Mouse (Mus musculus) midbrain, embryonic 12.5 days (tissue): ENCODE results near the gene Lcn8. TPM values are rescaled to one million over a fixed set of nuclear protein-coding genes. Genes with fewer than 3 reads are reported as not detected.
"Not testable (repeated sequence)": the region's sequence is repeated elsewhere in the genome, so short reads cannot be mapped to it uniquely, and the experiment has no call there.

Source experiments
- ATAC-seq: fragments of 200-750 bp; cut with Nextera tagmentation; 2 replicates; pipeline ENCODE4 v1.8.0; 2017; ENCODE audit warnings: low read depth, moderate TSS enrichment, moderate library complexity; ENCODE audit not compliant: low FRiP score
- H3K27ac ChIP-seq: fragments of 300-500 bp; sonication (generic); replicated peaks from 2 replicates; pipeline ENCODE4 v1.5.1; 2016; ENCODE audit warnings: mild to moderate bottlenecking
- H3K27me3 ChIP-seq: fragments of 300-500 bp; sonication (generic); 2 replicates; pipeline ENCODE4 v1.6.1; 2016; ENCODE audit warnings: mild to moderate bottlenecking
- H3K36me3 ChIP-seq: fragments of 300-500 bp; sonication (generic); 2 replicates; pipeline ENCODE4 v1.6.1; 2016
- H3K4me1 ChIP-seq: fragments of 300-500 bp; sonication (generic); 2 replicates; pipeline ENCODE4 v1.6.1; 2016
- H3K4me2 ChIP-seq: fragments of 300-500 bp; sonication (generic); replicated peaks from 2 replicates; pipeline ENCODE4 v1.6.1; 2016; ENCODE audit warnings: mild to moderate bottlenecking, moderate library complexity
- H3K4me3 ChIP-seq: fragments of 300-500 bp; sonication (generic); 2 replicates; pipeline ENCODE4 v1.5.1; 2016; ENCODE audit warnings: mild to moderate bottlenecking
- H3K9ac ChIP-seq: fragments of 300-500 bp; sonication (generic); replicated peaks from 2 replicates; pipeline ENCODE4 v1.6.1; 2016; ENCODE audit warnings: mild to moderate bottlenecking, moderate library complexity
- H3K9me3 ChIP-seq: fragments of 300-500 bp; sonication (generic); 2 replicates; pipeline ENCODE4 v1.6.1; 2016; ENCODE audit warnings: mild to moderate bottlenecking
- WGBS: fragments of 180-500 bp; shearing (Covaris S2); methylation state at CpG from one replicate; pipeline ENCODE4 v1.1.7; 2016; 5-methylcytosine and 5-hydroxymethylcytosine counted together
- polyA plus RNA-seq: library from polyadenylated mRNA; unstranded; fragments of >200 nt; fragmentation: Nextera tagmentation; extraction: Ambion mirVana; gene quantifications from 2 replicates; pipeline ENCODE4 v1.2.1, GENCODE M21; 2016

Gene Lcn8
- polyA plus RNA-seq, 1 experiment from 2014 or later: not detected

GRCm38 (mm10) chr2:25679559-25679958, 26.6 kb downstream of the Lcn8 start:
- no peaks in the 10 kb centered on the region for H3K36me3 ChIP-seq
- WGBS: 90% methylated on average over 6 of the region's 6 CpGs
- H3K4me1 ChIP-seq: no peaks in the 10 kb centered on the region
- no peak overlapping the region for H3K4me3 ChIP-seq
- no peaks in the 10 kb centered on the region for H3K27me3 ChIP-seq
- H3K4me2 ChIP-seq: no peak overlapping the region
- H3K9ac ChIP-seq: no peak overlapping the region
- H3K9me3 ChIP-seq: no peaks in the 10 kb centered on the region
- no peak overlapping the region for H3K27ac ChIP-seq
- ATAC-seq: no peak

- no peak within 1 kb of the TSS for H3K4me3 ChIP-seq
- no peaks in the 10 kb centered on the region for H3K36me3 ChIP-seq
- no peaks in the 10 kb centered on the region for H3K4me1 ChIP-seq
- 66% methylated on average over 2 of the region's 2 CpGs for WGBS
- H3K4me2 ChIP-seq: no peak within 1 kb of the TSS
- H3K9ac ChIP-seq: no peak within 1 kb of the TSS
- H3K27ac ChIP-seq: no peak within 1 kb of the TSS
- ATAC-seq: no peak
- no peaks in the 10 kb centered on the region for H3K9me3 ChIP-seq
- no peaks in the 10 kb centered on the region for H3K27me3 ChIP-seq
Measured at GRCm38 (mm10) chr2:25682426-25682825, 29.5 kb downstream of the Lcn8 start, which contains the start of gene Lcn10. Gene Lcn10 (plus strand): TSS chr2:25682726.

GRCm38 (mm10) chr2:25686941-25687340, 34.0 kb downstream of the Lcn8 start:
- Histone ChIP-seq H3K4me3 (no peak overlapping the region), H3K9ac (no peak overlapping the region), H3K27ac (no peak overlapping the region), H3K9me3 (no peaks in the 10 kb centered on the region), H3K4me1 (no peaks in the 10 kb centered on the region), H3K4me2 (no peak overlapping the region), H3K27me3 (no peaks in the 10 kb centered on the region), H3K36me3 (no peaks in the 10 kb centered on the region)
- no peak for ATAC-seq
- 55% methylated on average over 2 of the region's 4 CpGs for WGBS

GRCm38 (mm10) chr2:25694605-25695004, 41.7 kb downstream of the Lcn8 start:
- no peak overlapping the region for H3K27ac ChIP-seq
- H3K4me1 ChIP-seq: no peaks in the 10 kb centered on the region
- H3K27me3 ChIP-seq: no peaks in the 10 kb centered on the region
- H3K9me3 ChIP-seq: no peaks in the 10 kb centered on the region
- ATAC-seq: no peak
- H3K9ac ChIP-seq: no peak overlapping the region
- no peak overlapping the region for H3K4me2 ChIP-seq
- no peak overlapping the region for H3K4me3 ChIP-seq
- H3K36me3 ChIP-seq: no peaks in the 10 kb centered on the region

GRCm38 (mm10) chr2:25696951-25697350, 44.0 kb downstream of the Lcn8 start:
- no peak overlapping the region for H3K9ac ChIP-seq
- H3K4me3 ChIP-seq: no peak overlapping the region
- H3K27ac ChIP-seq: no peak overlapping the region
- H3K9me3 ChIP-seq: no peaks in the 10 kb centered on the region
- H3K4me2 ChIP-seq: no peak overlapping the region
- no peaks in the 10 kb centered on the region for H3K4me1 ChIP-seq
- WGBS: 73% methylated on average over 4 of the region's 4 CpGs
- no peaks in the 10 kb centered on the region for H3K27me3 ChIP-seq
- no peak for ATAC-seq
- no peaks in the 10 kb centered on the region for H3K36me3 ChIP-seq

GRCm38 (mm10) chr2:25698696-25699095, 45.8 kb downstream of the Lcn8 start:
- Histone ChIP-seq H3K4me2 (no peak overlapping the region), H3K27me3 (no peaks in the 10 kb centered on the region), H3K4me3 (no peak overlapping the region), H3K27ac (no peak overlapping the region), H3K36me3 (no peaks in the 10 kb centered on the region), H3K4me1 (no peaks in the 10 kb centered on the region), H3K9ac (no peak overlapping the region), H3K9me3 (no peaks in the 10 kb centered on the region)
- ATAC-seq: no peak
- WGBS: 87% methylated on average over 2 of the region's 2 CpGs

- H3K36me3 ChIP-seq, H3K9ac ChIP-seq, H3K4me3 ChIP-seq, ATAC-seq, H3K27me3 ChIP-seq, H3K4me1 ChIP-seq, H3K27ac ChIP-seq, H3K9me3 ChIP-seq, H3K4me2 ChIP-seq: not testable (repeated sequence)
- WGBS: 75% methylated on average over 3 of the region's 3 CpGs
Measured at GRCm38 (mm10) chr2:25699743-25700142, 46.8 kb downstream of the Lcn8 start, which contains the start of gene Obp2a. Gene Obp2a (plus strand): TSS chr2:25700043.

GRCm38 (mm10) chr2:25701001-25701400, 48.1 kb downstream of the Lcn8 start:
- no peak overlapping the region for H3K4me3 ChIP-seq
- ATAC-seq: no peak
- H3K9ac ChIP-seq: no peak overlapping the region
- H3K36me3 ChIP-seq: no peaks in the 10 kb centered on the region
- no peaks in the 10 kb centered on the region for H3K4me1 ChIP-seq
- no peak overlapping the region for H3K4me2 ChIP-seq
- no peaks in the 10 kb centered on the region for H3K27me3 ChIP-seq
- 90% methylated on average over 5 of the region's 5 CpGs for WGBS
- H3K9me3 ChIP-seq: no peaks in the 10 kb centered on the region
- H3K27ac ChIP-seq: no peak overlapping the region

GRCm38 (mm10) chr2:25703706-25704105, 50.8 kb downstream of the Lcn8 start:
- H3K36me3 ChIP-seq: no peaks in the 10 kb centered on the region
- H3K4me3 ChIP-seq: no peak overlapping the region
- H3K27me3 ChIP-seq: no peaks in the 10 kb centered on the region
- WGBS: 87% methylated on average over 4 of the region's 4 CpGs
- no peak overlapping the region for H3K4me2 ChIP-seq
- no peak for ATAC-seq
- H3K9me3 ChIP-seq: no peaks in the 10 kb centered on the region
- H3K4me1 ChIP-seq: peaks cover 9% of the 10 kb centered on the region
- H3K27ac ChIP-seq: no peak overlapping the region
- no peak overlapping the region for H3K9ac ChIP-seq

Other genes starting within 250 kb of the Lcn8 start
- 0.09 TPM in 1 of 2 replicates, not detected in the other for gene Fut7, start 229.9 kb upstream of the Lcn8 start, polyA plus RNA-seq
- 9.4 and 10.3 TPM in 2 replicates for gene Abca2, start 224.4 kb upstream of the Lcn8 start, polyA plus RNA-seq
- gene Clic3, start 196.3 kb upstream of the Lcn8 start, polyA plus RNA-seq: 2.5 and 2.9 TPM in 2 replicates
- 42.9 and 48.6 TPM in 2 replicates for gene Paxx, start 192.0 kb upstream of the Lcn8 start, polyA plus RNA-seq
- 1.5 and 1.8 TPM in 2 replicates for gene Ptgds, start 183.1 kb upstream of the Lcn8 start, polyA plus RNA-seq
- not detected in 2 replicates for gene Lcn12, start 159.2 kb upstream of the Lcn8 start, polyA plus RNA-seq
- gene Fbxw5, start 152.4 kb upstream of the Lcn8 start, polyA plus RNA-seq: 104 and 112 TPM in 2 replicates
- 5.1 and 5.3 TPM in 2 replicates for gene C8g, start 151.4 kb upstream of the Lcn8 start, polyA plus RNA-seq
- 32.3 and 32.4 TPM in 2 replicates for gene Traf2, start 106.2 kb upstream of the Lcn8 start, polyA plus RNA-seq
- 362 and 366 TPM in 2 replicates for gene Edf1, start 95.3 kb upstream of the Lcn8 start, polyA plus RNA-seq
- 5.1 and 7.2 TPM in 2 replicates for gene Mamdc4, start 78.3 kb upstream of the Lcn8 start, polyA plus RNA-seq
- 166 and 173 TPM in 2 replicates for gene Phpt1, start 77.9 kb upstream of the Lcn8 start, polyA plus RNA-seq
- 1.8 and 1.9 TPM in 2 replicates for gene Ajm1, start 71.4 kb upstream of the Lcn8 start, polyA plus RNA-seq
- gene Rabl6, start 44.6 kb upstream of the Lcn8 start, polyA plus RNA-seq: 69.3 and 71.0 TPM in 2 replicates
- gene Ccdc183, start 35.4 kb upstream of the Lcn8 start, polyA plus RNA-seq: 0.20 and 0.36 TPM in 2 replicates
- 15.4 and 20.7 TPM in 2 replicates for gene Tmem141, start 31.1 kb upstream of the Lcn8 start, polyA plus RNA-seq
- gene Fcna, start 25.1 kb upstream of the Lcn8 start, polyA plus RNA-seq: 1.6 and 2.2 TPM in 2 replicates
- not detected in 2 replicates for gene Lcn5, start 4.8 kb downstream of the Lcn8 start, polyA plus RNA-seq
- gene Lcn6, start 23.7 kb downstream of the Lcn8 start, polyA plus RNA-seq: not detected in 2 replicates
- gene Lcn10, start 29.6 kb downstream of the Lcn8 start, polyA plus RNA-seq: not detected in 2 replicates
- not detected in 2 replicates for gene Obp2a, start 46.9 kb downstream of the Lcn8 start, polyA plus RNA-seq
- 76.1 and 78.5 TPM in 2 replicates for gene Bmyc, start 53.6 kb downstream of the Lcn8 start, polyA plus RNA-seq
- not detected in 2 replicates for gene Obp2b, start 83.9 kb downstream of the Lcn8 start, polyA plus RNA-seq
- not detected in 2 replicates for gene Lcn3, start 112.4 kb downstream of the Lcn8 start, polyA plus RNA-seq
- not detected in 2 replicates for gene Lcn11, start 123.9 kb downstream of the Lcn8 start, polyA plus RNA-seq
- not detected in 2 replicates for gene Gm13539, start 129.1 kb downstream of the Lcn8 start, polyA plus RNA-seq
- not detected in 2 replicates for gene Glt6d1, start 162.7 kb downstream of the Lcn8 start, polyA plus RNA-seq
- gene Lcn9, start 170.0 kb downstream of the Lcn8 start, polyA plus RNA-seq: not detected in 2 replicates
- gene Sohlh1, start 194.1 kb downstream of the Lcn8 start, polyA plus RNA-seq: not detected in 2 replicates
- 2.4 TPM in 2 replicates for gene Kcnt1, start 210.6 kb downstream of the Lcn8 start, polyA plus RNA-seq